Mouse (Mus musculus) stomach, embryonic 15.5 days (tissue): ENCODE measurements around the gene Bcl2. TPM values are rescaled to one million over a fixed set of nuclear protein-coding genes. Genes with fewer than 3 reads are reported as not detected.

Experiments
- ATAC-seq: fragments of 200-750 bp; cut with Nextera tagmentation; 2 replicates; pipeline ENCODE4 v1.8.0; 2017; ENCODE audit warnings: low read depth, moderate number of reproducible peaks, moderate TSS enrichment; ENCODE audit not compliant: insufficient read depth, low FRiP score
- H3K27ac ChIP-seq: fragments of 300-500 bp; sonication (generic); 2 replicates; pipeline ENCODE4 v1.5.1; 2015; ENCODE audit warnings: mild to moderate bottlenecking, inconsistent platforms
- H3K27me3 ChIP-seq: fragments of 300-500 bp; sonication (generic); replicated peaks from 2 replicates; pipeline ENCODE4 v1.6.1; 2015; ENCODE audit warnings: inconsistent platforms
- H3K36me3 ChIP-seq: fragments of 300-500 bp; sonication (generic); 2 replicates; pipeline ENCODE4 v1.6.1; 2015; ENCODE audit warnings: inconsistent platforms
- H3K4me1 ChIP-seq: fragments of 300-500 bp; sonication (generic); 2 replicates; pipeline ENCODE4 v1.6.1; 2015; ENCODE audit warnings: inconsistent platforms
- H3K4me2 ChIP-seq: fragments of 300-500 bp; sonication (generic); 2 replicates; pipeline ENCODE4 v1.6.1; 2015; ENCODE audit warnings: mild to moderate bottlenecking, inconsistent platforms
- H3K4me3 ChIP-seq: fragments of 300-500 bp; sonication (generic); replicated peaks from 2 replicates; pipeline ENCODE4 v1.5.1; 2015; ENCODE audit warnings: inconsistent platforms
- H3K9ac ChIP-seq: fragments of 300-500 bp; sonication (generic); 2 replicates; pipeline ENCODE4 v1.6.1; 2015; ENCODE audit warnings: inconsistent platforms
- H3K9me3 ChIP-seq: fragments of 300-500 bp; sonication (generic); 2 replicates; pipeline ENCODE4 v1.6.1; 2016; ENCODE audit warnings: inconsistent platforms
- WGBS: fragments of 180-500 bp; shearing (Covaris S2); methylation state at CpG from one replicate; pipeline ENCODE4 v1.1.7; 2015; 5-methylcytosine and 5-hydroxymethylcytosine counted together
- polyA plus RNA-seq: library from polyadenylated mRNA; unstranded; fragments of >200 nt; fragmentation: Nextera tagmentation; extraction: Ambion mirVana; gene quantifications from 2 replicates; pipeline ENCODE4 v1.2.1, GENCODE M21; 2015

Bcl2 gene
- polyA plus RNA-seq, 1 experiment from 2014 or later = 17.0 TPM

DNA sequence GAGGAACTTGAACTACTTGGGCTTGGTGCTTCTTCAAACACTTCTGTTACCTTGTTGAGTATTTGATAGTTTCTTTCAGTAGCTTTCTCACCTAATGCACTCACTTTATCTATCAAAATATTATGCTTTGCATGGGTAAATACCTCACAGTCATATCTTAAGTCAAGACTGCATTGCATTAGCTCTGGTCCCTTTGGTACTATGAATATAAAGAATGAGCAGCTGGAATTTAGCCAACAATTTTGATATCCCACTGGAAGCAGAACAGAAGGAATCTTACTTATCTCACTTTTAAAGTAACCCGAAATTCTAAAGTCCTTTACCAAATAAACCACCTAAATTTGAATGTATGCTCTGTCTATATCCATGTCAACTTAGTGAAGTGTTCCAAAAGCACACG, 83.1 kb downstream of the Bcl2 start:
- Histone ChIP-seq H3K9me3 (no peaks in the 10 kb centered on the region), H3K4me3 (no peak overlapping the region), H3K4me2 (peak overlapping the region; percentile 26; the same call in 1 of the 2 replicates), H3K9ac (no peak overlapping the region), H3K27ac (peak overlapping the region; percentile 86; the same call in 1 of the 2 replicates), H3K27me3 (no peaks in the 10 kb centered on the region), H3K4me1 (peaks cover 19% of the 10 kb centered on the region), H3K36me3 (no peaks in the 10 kb centered on the region)
- WGBS = 51% methylated on average over 2 of the region's 2 CpGs
- peak; percentile 47 for ATAC-seq

DNA sequence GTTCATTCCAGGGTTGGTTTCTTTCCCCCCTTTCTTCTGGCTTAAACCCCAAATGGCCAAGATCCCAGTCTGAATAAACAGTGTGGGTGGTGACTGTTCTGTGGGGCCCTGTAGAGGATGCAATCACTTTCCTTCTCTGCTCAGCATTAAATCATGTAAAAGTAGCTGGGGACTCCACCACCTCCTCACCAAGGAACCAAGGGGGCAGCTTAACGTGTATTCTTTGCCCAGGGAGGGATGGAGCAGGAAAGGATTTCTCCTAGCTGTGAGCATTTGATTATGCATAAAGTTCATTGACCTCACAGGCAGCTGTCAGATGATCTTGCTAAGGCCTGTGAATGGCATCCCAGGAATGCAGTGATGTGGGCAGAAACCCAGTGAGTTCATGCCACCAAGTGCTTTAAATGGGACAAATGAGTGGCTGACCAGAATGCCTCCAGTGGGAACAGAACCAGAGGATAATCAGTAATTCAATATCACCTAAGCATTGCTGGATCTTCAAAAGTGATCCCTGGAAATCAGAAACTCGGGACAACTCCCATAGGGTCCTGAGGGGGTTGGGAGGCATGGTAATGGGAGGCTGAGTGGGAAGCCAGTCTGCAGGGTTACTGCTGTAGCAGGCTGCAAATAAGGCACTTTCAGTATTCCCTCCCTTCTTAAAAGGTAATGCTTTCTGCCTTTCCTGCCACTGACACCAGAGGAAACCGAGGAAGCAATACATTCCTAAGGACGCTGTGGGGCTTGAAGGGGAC, 84.0 kb downstream of the Bcl2 start:
- Histone ChIP-seq H3K36me3 (no peaks in the 10 kb centered on the region), H3K9me3 (no peaks in the 10 kb centered on the region), H3K4me2 (peak overlapping the region; percentile 26), H3K9ac (no peak overlapping the region), H3K27ac (peak overlapping the region; percentile 86), H3K4me3 (no peak overlapping the region), H3K4me1 (peaks cover 19% of the 10 kb centered on the region), H3K27me3 (no peaks in the 10 kb centered on the region)
- peak; percentile 45; the same call in 1 of the 2 replicates for ATAC-seq
- 13% methylated on average over 4 of the region's 4 CpGs for WGBS

GRCm38 (mm10) chr1:106629470-106629830, 84.6 kb downstream of the Bcl2 start:
- H3K36me3 ChIP-seq = no peaks in the 10 kb centered on the region
- WGBS = 8% methylated on average over 4 of the region's 4 CpGs
- H3K27me3 ChIP-seq = no peaks in the 10 kb centered on the region
- peak; percentile 17; the same call in 1 of the 2 replicates for ATAC-seq
- no peaks in the 10 kb centered on the region for H3K9me3 ChIP-seq
- no peak overlapping the region for H3K9ac ChIP-seq
- peak overlapping the region; percentile 26; the same call in 1 of the 2 replicates for H3K4me2 ChIP-seq
- no peak overlapping the region for H3K4me3 ChIP-seq
- H3K27ac ChIP-seq = peak overlapping the region; percentile 86
- H3K4me1 ChIP-seq = peaks cover 19% of the 10 kb centered on the region

GRCm38 (mm10) chr1:106628718-106629469, 85.2 kb downstream of the Bcl2 start:
- ATAC-seq = peak; percentile 49; the same call in 1 of the 2 replicates
- no peak overlapping the region for H3K4me3 ChIP-seq
- no peaks in the 10 kb centered on the region for H3K36me3 ChIP-seq
- H3K9ac ChIP-seq = no peak overlapping the region
- 29% methylated on average over 3 of the region's 3 CpGs for WGBS
- H3K9me3 ChIP-seq = no peaks in the 10 kb centered on the region
- H3K27ac ChIP-seq = peak overlapping the region; percentile 86
- peaks cover 19% of the 10 kb centered on the region for H3K4me1 ChIP-seq
- no peaks in the 10 kb centered on the region for H3K27me3 ChIP-seq
- H3K4me2 ChIP-seq = peak overlapping the region; percentile 26; the same call in 1 of the 2 replicates

GRCm38 (mm10) chr1:106628279-106628678, 85.8 kb downstream of the Bcl2 start:
- Histone ChIP-seq H3K27ac (no peak overlapping the region), H3K36me3 (no peaks in the 10 kb centered on the region), H3K4me2 (no peak overlapping the region), H3K4me3 (no peak overlapping the region), H3K27me3 (no peaks in the 10 kb centered on the region), H3K9me3 (no peaks in the 10 kb centered on the region), H3K4me1 (peaks cover 19% of the 10 kb centered on the region), H3K9ac (no peak overlapping the region)
- ATAC-seq = no peak

DNA sequence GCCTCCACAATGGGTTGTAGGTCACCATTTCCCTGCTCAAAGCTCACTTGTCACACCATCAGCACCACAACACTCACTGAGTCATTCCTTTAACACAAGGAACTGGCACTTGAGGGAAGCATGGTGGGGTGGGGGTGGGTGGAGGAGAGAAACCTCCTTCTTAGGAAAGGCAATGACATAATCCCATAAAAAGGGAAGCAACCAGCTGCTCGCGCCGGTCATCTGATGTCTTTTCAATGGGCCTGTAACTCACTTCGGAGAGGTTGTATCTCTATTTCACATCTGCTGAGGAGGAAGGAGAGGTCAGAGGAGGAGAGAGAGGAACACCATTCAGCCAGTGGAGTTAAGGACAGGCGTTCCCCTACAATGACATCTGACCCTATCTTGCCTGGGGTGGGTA, 86.8 kb downstream of the Bcl2 start:
- peaks cover 19% of the 10 kb centered on the region for H3K4me1 ChIP-seq
- H3K4me3 ChIP-seq = no peak overlapping the region
- no peak overlapping the region for H3K27ac ChIP-seq
- H3K9me3 ChIP-seq = no peaks in the 10 kb centered on the region
- WGBS = 66% methylated on average over 5 of the region's 5 CpGs
- no peaks in the 10 kb centered on the region for H3K36me3 ChIP-seq
- no peak for ATAC-seq
- H3K27me3 ChIP-seq = no peaks in the 10 kb centered on the region
- no peak overlapping the region for H3K4me2 ChIP-seq
- no peak overlapping the region for H3K9ac ChIP-seq

DNA sequence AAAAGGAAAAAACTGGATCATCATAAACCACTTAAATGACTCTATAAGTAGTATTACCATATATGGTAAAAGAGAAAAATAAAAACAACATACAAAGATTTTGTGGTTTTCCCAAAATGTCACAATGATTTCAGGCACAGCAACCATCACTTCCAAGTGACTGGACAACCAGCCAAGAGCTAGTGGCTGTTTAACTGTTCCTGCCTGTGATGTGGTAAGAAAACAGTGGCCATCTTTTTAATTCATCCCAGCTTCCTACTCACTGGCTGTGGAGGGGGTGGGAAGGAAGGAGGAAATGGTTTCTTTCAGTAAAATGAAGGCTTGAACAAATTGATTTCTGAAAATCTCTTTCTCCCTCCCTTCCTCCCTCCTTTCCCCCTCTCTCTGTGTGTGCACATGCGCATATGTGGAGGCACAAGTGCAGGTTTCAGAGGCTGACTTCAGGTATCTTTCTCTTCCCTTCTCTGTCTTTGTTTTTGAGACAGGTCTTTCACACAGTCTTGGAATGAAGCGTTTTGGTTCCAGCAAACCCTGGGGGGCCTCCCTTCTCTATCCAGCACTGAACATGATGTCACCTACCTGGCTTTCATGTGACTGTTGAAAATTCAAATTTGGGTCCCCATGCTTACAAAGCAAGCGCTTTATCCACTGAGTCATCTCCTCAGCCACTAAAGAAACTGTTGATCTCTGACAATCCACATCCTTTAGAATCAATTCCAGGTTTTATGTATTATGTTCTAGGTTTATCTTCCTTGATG, 93.7 kb downstream of the Bcl2 start:
- no peak overlapping the region for H3K9ac ChIP-seq
- no peak overlapping the region for H3K4me3 ChIP-seq
- no peaks in the 10 kb centered on the region for H3K36me3 ChIP-seq
- no peaks in the 10 kb centered on the region for H3K9me3 ChIP-seq
- no peak overlapping the region for H3K27ac ChIP-seq
- no peaks in the 10 kb centered on the region for H3K27me3 ChIP-seq
- WGBS = 79% methylated on average over 3 of the region's 3 CpGs
- no peak for ATAC-seq
- H3K4me2 ChIP-seq = no peak overlapping the region
- no peaks in the 10 kb centered on the region for H3K4me1 ChIP-seq

DNA sequence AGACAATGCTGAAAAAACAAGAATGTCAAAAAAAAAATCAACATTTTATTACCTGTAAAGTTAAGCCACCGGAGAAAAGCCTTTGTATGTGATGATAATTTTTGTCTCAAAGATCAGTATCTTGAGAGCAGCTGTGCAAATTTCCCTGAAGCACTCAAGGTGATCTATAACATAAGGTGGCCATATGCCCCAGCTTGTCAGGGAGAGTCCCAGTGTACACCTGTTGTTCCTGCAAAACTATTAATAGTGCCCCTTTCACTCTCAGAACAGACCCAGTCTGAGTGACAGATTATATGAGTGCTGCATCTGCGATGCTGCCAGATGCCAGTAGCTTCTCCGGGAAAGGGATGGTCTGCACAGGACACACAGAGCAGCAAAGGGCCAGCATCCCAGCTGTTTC, 95.3 kb downstream of the Bcl2 start:
- Histone ChIP-seq H3K9ac (no peak overlapping the region), H3K4me1 (no peaks in the 10 kb centered on the region), H3K4me2 (no peak overlapping the region), H3K9me3 (no peaks in the 10 kb centered on the region), H3K27ac (no peak overlapping the region), H3K4me3 (no peak overlapping the region), H3K36me3 (no peaks in the 10 kb centered on the region), H3K27me3 (no peaks in the 10 kb centered on the region)
- no peak for ATAC-seq
- WGBS = 60% methylated on average over 3 of the region's 3 CpGs

GRCm38 (mm10) chr1:106616955-106617354, 97.1 kb downstream of the Bcl2 start:
- H3K4me1 ChIP-seq = no peaks in the 10 kb centered on the region
- no peak overlapping the region for H3K4me3 ChIP-seq
- no peaks in the 10 kb centered on the region for H3K36me3 ChIP-seq
- no peak overlapping the region for H3K27ac ChIP-seq
- ATAC-seq = no peak
- 72% methylated on average over 5 of the region's 5 CpGs for WGBS
- H3K9ac ChIP-seq = no peak overlapping the region
- no peak overlapping the region for H3K4me2 ChIP-seq
- no peaks in the 10 kb centered on the region for H3K27me3 ChIP-seq
- H3K9me3 ChIP-seq = no peaks in the 10 kb centered on the region

DNA sequence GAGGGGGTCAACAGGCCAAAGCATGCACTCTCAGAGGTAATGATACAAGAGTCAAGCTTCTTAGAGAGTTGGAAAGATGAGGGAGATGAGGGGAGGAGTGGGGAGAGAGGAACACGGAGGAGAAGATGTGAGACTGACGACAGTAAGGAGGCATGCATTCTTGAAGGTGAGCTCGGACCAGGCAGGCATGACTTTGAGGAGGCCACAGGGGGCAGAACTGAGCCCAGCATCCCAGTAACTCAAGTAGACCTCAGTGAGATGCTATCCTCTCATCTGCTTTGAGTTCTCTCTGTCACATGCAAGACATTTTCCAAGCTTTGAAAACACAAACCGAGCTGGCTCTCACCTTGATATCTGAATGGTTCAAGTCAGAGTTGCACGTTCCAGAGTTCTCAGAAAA, 100.7 kb downstream of the Bcl2 start:
- Histone ChIP-seq H3K27me3 (no peaks in the 10 kb centered on the region), H3K9ac (no peak overlapping the region), H3K4me3 (no peak overlapping the region), H3K4me1 (0 out of 2 replicates have a peak, but pooled peaks cover 5% of the 10 kb centered on the region), H3K36me3 (no peaks in the 10 kb centered on the region), H3K4me2 (no peak overlapping the region), H3K9me3 (no peaks in the 10 kb centered on the region), H3K27ac (no peak overlapping the region)
- no peak for ATAC-seq
- WGBS = 86% methylated on average over 5 of the region's 5 CpGs

DNA sequence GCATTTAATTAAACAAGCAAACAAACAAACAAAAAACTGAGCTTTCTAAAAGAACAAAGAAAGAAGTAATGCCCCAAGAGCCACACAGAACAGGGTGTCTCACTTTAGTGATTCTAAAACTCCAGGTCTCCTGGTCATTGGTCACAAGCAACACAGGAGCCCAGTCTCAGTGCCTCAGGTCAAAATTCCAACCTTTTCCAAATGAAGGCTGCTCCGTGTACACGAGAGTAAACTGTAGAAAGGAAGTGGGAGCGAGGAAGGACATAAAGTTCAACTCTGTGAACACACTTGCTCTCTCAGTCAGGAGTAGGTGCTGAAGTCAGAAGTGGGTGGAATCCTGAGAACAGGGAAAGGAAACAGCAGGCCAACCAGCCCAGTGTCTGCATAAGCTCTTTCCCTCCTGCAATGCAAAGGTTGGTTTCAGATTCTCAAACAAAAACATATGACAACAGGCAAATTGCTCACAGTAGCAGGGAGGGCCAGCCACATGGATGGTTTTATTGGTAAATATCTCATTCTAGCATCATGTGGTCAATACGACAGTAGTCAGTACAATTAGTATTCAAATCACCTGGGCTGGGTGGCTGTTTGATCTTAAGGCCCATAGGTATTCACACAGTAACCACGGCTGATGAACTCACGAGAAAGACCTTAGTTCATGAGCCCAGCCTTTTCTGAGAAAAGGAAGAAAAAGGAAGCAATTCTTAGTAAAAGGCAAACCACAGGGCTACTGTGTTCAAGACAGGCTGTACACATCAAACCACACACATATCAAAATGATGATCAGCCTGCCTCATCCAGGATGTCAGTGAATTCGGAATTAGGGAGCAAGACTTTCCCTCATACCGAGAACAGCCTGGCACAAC, 101.7 kb downstream of the Bcl2 start:
- H3K9ac ChIP-seq = no peak overlapping the region
- H3K4me2 ChIP-seq = no peak overlapping the region
- H3K4me1 ChIP-seq = 0 out of 2 replicates have a peak, but pooled peaks cover 5% of the 10 kb centered on the region
- no peaks in the 10 kb centered on the region for H3K9me3 ChIP-seq
- H3K27ac ChIP-seq = no peak overlapping the region
- 65% methylated on average over 8 of the region's 8 CpGs for WGBS
- no peak for ATAC-seq
- H3K4me3 ChIP-seq = no peak overlapping the region
- no peaks in the 10 kb centered on the region for H3K27me3 ChIP-seq
- H3K36me3 ChIP-seq = no peaks in the 10 kb centered on the region
